Mouse (Mus musculus): Measurements from ENCODE around the gene Sox6.

Gene Sox6

GRCm38 (mm10) chr7:115891482-115891881, 147.1 kb downstream of the Sox6 start:
- DNase-seq (ENCODE audit: low read depth): no peak

GRCm38 (mm10) chr7:115889926-115890325, 148.7 kb downstream of the Sox6 start:
- no peak for DNase-seq (ENCODE audit: low read depth)

- no peak for DNase-seq (ENCODE audit: low read depth)
These were observed 150.0 kb downstream of the Sox6 start for GRCm38 (mm10) chr7:115888561-115888960.

- no peak for DNase-seq (ENCODE audit: low read depth)
These were observed 150.5 kb downstream of the Sox6 start for GRCm38 (mm10) chr7:115888120-115888519.

- DNase-seq (ENCODE audit: low read depth): no peak
These were observed 165.7 kb downstream of the Sox6 start for GRCm38 (mm10) chr7:115872903-115873302.

GRCm38 (mm10) chr7:115868504-115868903, 170.1 kb downstream of the Sox6 start:
- DNase-seq (ENCODE audit: low read depth): no peak

- no peak for DNase-seq (ENCODE audit: low read depth)
These were observed 170.9 kb downstream of the Sox6 start for GRCm38 (mm10) chr7:115867518-115868270.

GRCm38 (mm10) chr7:115866698-115867500, 171.7 kb downstream of the Sox6 start:
- no peak for DNase-seq (ENCODE audit: low read depth)

- DNase-seq (ENCODE audit: low read depth): no peak
These were observed 172.5 kb downstream of the Sox6 start for GRCm38 (mm10) chr7:115865979-115866697.

- no peak for DNase-seq (ENCODE audit: low read depth)
These were observed 173.4 kb downstream of the Sox6 start for GRCm38 (mm10) chr7:115865231-115865630.

- no peak for DNase-seq (ENCODE audit: low read depth)
These were observed 174.2 kb downstream of the Sox6 start for GRCm38 (mm10) chr7:115864411-115864810.

GRCm38 (mm10) chr7:115859691-115860401, 178.8 kb downstream of the Sox6 start:
- DNase-seq (ENCODE audit: low read depth): no peak

GRCm38 (mm10) chr7:115851131-115851530, 187.5 kb downstream of the Sox6 start:
- DNase-seq (ENCODE audit: low read depth): no peak

GRCm38 (mm10) chr7:115845791-115846366, 192.7 kb downstream of the Sox6 start:
- no peak for DNase-seq (ENCODE audit: low read depth)

GRCm38 (mm10) chr7:115844910-115845309, 193.7 kb downstream of the Sox6 start:
- no peak for DNase-seq (ENCODE audit: low read depth)

GRCm38 (mm10) chr7:115844431-115844830, 194.2 kb downstream of the Sox6 start:
- DNase-seq (ENCODE audit: low read depth): no peak

- DNase-seq (ENCODE audit: low read depth): no peak
These were observed 196.3 kb downstream of the Sox6 start for GRCm38 (mm10) chr7:115842251-115842650.

- DNase-seq (ENCODE audit: low read depth): no peak
These were observed 198.0 kb downstream of the Sox6 start for GRCm38 (mm10) chr7:115840613-115841012.

- DNase-seq (ENCODE audit: low read depth): no peak
These were observed 203.6 kb downstream of the Sox6 start for GRCm38 (mm10) chr7:115835005-115835404.

GRCm38 (mm10) chr7:115833701-115834100, 204.9 kb downstream of the Sox6 start:
- no peak for DNase-seq (ENCODE audit: low read depth)

Measured in c-Kit-positive CD71-negative TER-119-negative erythroid progenitor cells, embryonic 14.5 days (primary cell).